In genomic region chr5:122108104-122108503, GRCm38 (mm10) we compare ENCODE assay signal across 27 mouse cellular contexts. TPM values are rescaled to one million over a fixed set of nuclear protein-coding genes. Genes with fewer than 3 reads are reported as not detected.
DNase-seq lines count a peak whose midpoint lies in the region; ATAC-seq and TF ChIP-seq lines count a peak whose summit lies in the region.
"Had no signal": no experiment of that assay in that cellular context is flagged by ENCODE, and none has a peak within 500 bp of the region (broad histone marks: within the 10 kb centered on the region; RNA-seq: fewer than 3 reads in every experiment).

No protein-coding gene starts in this region.

- H3K79me2 ChIP-seq in macrophage (ENCODE audit: inconsistent target) = no peaks in the 10 kb centered on the region

- H3K36me3 ChIP-seq in heart, embryonic 10.5 days = peaks cover 45% of the 10 kb centered on the region
- peaks cover 16% of the 10 kb centered on the region for H3K36me3 ChIP-seq in heart, embryonic 16.5 days (ENCODE audit: control insufficient read depth, insufficient read depth)
- no peaks in the 10 kb centered on the region for H3K36me3 ChIP-seq in macrophage (ENCODE audit: inconsistent target)
- H3K36me3 ChIP-seq: embryonic facial prominence, embryonic 15.5 days; forebrain, embryonic 10.5 days; forebrain, embryonic 15.5 days; hindbrain, embryonic 10.5 days; intestine, embryonic 15.5 days had no signal

- H3K9ac ChIP-seq in heart, embryonic 16.5 days (ENCODE audit: low read length) = peak overlapping the region; percentile 81; the same call in 1 of the 2 replicates
- H3K9ac ChIP-seq: embryonic facial prominence, embryonic 15.5 days; forebrain, embryonic 15.5 days; hindbrain, embryonic 14.5 days; intestine, embryonic 15.5 days had no signal

- peaks cover 47% of the 10 kb centered on the region for H3K4me1 ChIP-seq in heart, embryonic 10.5 days
- no peaks in the 10 kb centered on the region for H3K4me1 ChIP-seq in heart, embryonic 16.5 days (ENCODE audit: control insufficient read depth, insufficient read depth, low read length)
- H3K4me1 ChIP-seq: intestine, embryonic 15.5 days had no signal

- no peak overlapping the region for H3K4me3 ChIP-seq in gastrocnemius, adult 2 months
- H3K4me3 ChIP-seq in heart, embryonic 10.5 days = no peak overlapping the region; the same call in 1 of the 2 replicates
- peak overlapping the region; percentile 73 for H3K4me3 ChIP-seq in heart, embryonic 16.5 days (ENCODE audit: low read length)
- H3K4me3 ChIP-seq in macrophage (ENCODE audit: inconsistent target) = no peak overlapping the region
- H3K4me3 ChIP-seq: embryonic facial prominence, embryonic 15.5 days; erythroblast, embryonic 14.5 days; forebrain, embryonic 10.5 days; forebrain, embryonic 15.5 days; hindbrain, embryonic 10.5 days; intestine, embryonic 15.5 days had no signal

- no peak for ATAC-seq in heart, embryonic 16.5 days (replicated peaks; ENCODE audit: extremely low read depth, insufficient read depth, low FRiP score)
- no peak for ATAC-seq in granulocyte monocyte progenitor cell, adult 5-6 weeks (replicated peaks; ENCODE audit: poor library complexity, severe bottlenecking)
- ATAC-seq: activated CD4-positive, CD25-positive, alpha-beta regulatory T cell, adult 4 months; forebrain, embryonic 15.5 days; intestine, embryonic 15.5 days; Patski had no signal

- TF ChIP-seq CTCF in gastrocnemius, adult 2 months (IDR thresholded peaks at IDR 0.05) = no peak

- DNase-seq in gastrocnemius, adult 2 months = peak; percentile 21
- no peak for DNase-seq in gastrocnemius, postnatal 25 days
- DNase-seq in heart, embryonic 10.5 days (ENCODE audit: low spot score) = no peak
- no peak for DNase-seq in heart, adult 8-10 months (ENCODE audit: low spot score)
- no peak for DNase-seq in Muller cell, postnatal 12 days (ENCODE audit: inconsistent ontology term)
- DNase-seq: adrenal gland, postnatal 36 days; cerebellum, adult 2 months; cerebellum, postnatal 10 days; gastrocnemius, postnatal 36 days; kidney, adult 18-20 months; kidney, postnatal 10 days had no signal

- no peaks in the 10 kb centered on the region for H3K9me3 ChIP-seq in heart, embryonic 10.5 days
- no peaks in the 10 kb centered on the region for H3K9me3 ChIP-seq in heart, embryonic 16.5 days (replicated peaks; ENCODE audit: control insufficient read depth, low read length)
- H3K9me3 ChIP-seq: embryonic facial prominence, embryonic 15.5 days; forebrain, embryonic 10.5 days; forebrain, embryonic 15.5 days; hindbrain, embryonic 10.5 days; intestine, embryonic 15.5 days had no signal

- no peaks in the 10 kb centered on the region; the same call in 1 of the 2 replicates for H3K27me3 ChIP-seq in heart, embryonic 10.5 days (ENCODE audit: insufficient read depth, poor library complexity, severe bottlenecking)
- no peaks in the 10 kb centered on the region for H3K27me3 ChIP-seq in heart, embryonic 16.5 days (ENCODE audit: control insufficient read depth, insufficient read depth, low read length)
- H3K27me3 ChIP-seq: embryonic facial prominence, embryonic 15.5 days; forebrain, embryonic 15.5 days; intestine, embryonic 15.5 days had no signal

- H3K4me2 ChIP-seq in heart, embryonic 16.5 days (ENCODE audit: low read depth, low read length) = peak overlapping the region; percentile 77
- H3K4me2 ChIP-seq: embryonic facial prominence, embryonic 15.5 days; forebrain, embryonic 15.5 days; hindbrain, embryonic 14.5 days; intestine, embryonic 15.5 days had no signal

- no peak overlapping the region for H3K27ac ChIP-seq in gastrocnemius, adult 2 months
- H3K27ac ChIP-seq in heart, embryonic 10.5 days = 0 out of 2 replicates have a peak overlapping the region, but pooled peaks have one; percentile 89
- H3K27ac ChIP-seq in heart, embryonic 16.5 days (ENCODE audit: low read length) = peak overlapping the region; percentile 98
- H3K27ac ChIP-seq in macrophage = peak overlapping the region; percentile 5; the same call in 1 of the 2 replicates
- H3K27ac ChIP-seq: embryonic facial prominence, embryonic 15.5 days; forebrain, embryonic 10.5 days; forebrain, embryonic 15.5 days; hindbrain, embryonic 10.5 days; hindbrain, embryonic 14.5 days; intestine, embryonic 15.5 days had no signal

- 43% methylated on average over 6 of the region's 6 CpGs for WGBS in heart, embryonic 10.5 days
- 43% methylated on average over 6 of the region's 6 CpGs for WGBS in heart, embryonic 16.5 days
- WGBS in macrophage (ENCODE audit: missing documents) = 65% methylated on average over 6 of the region's 6 CpGs

- intact Hi-C loops in gastrocnemius, adult 2 months (cut with DNase I) = no loop called here

RNA-seq across cellular contexts. Expression of gene Myl2, which starts 7.4 kb away (rescaled TPM):
- total RNA-seq in gastrocnemius, adult 2 months (2021) = 1,000 to 10,000 TPM in 1 of 2 experiments, 100 to 1,000 TPM in 1; 776 to 2,566 TPM
- total RNA-seq in gastrocnemius, postnatal 25 days (2021) = 1,000 to 10,000 TPM in 1 of 2 experiments, 100 to 1,000 TPM in 1; 354 to 1,320 TPM
- 3,021 and 6,084 TPM in 2 replicates for polyA plus RNA-seq in heart, embryonic 10.5 days (2016; fragmentation: Nextera tagmentation; extraction: Ambion mirVana)
- over 10,000 TPM; 21,987 to 25,864 (median 23,706) TPM for total RNA-seq in heart, adult 8-10 months (2022)
- 7,978 and 9,755 TPM in 2 replicates for polyA plus RNA-seq in heart, embryonic 16.5 days (2015; fragmentation: Nextera tagmentation; extraction: Ambion mirVana)
- total RNA-seq in macrophage (2018; cell fraction: chromatin; rRNA removed) = not detected
- total RNA-seq in macrophage (2018; cell fraction: cytosol; rRNA removed) = under 1 TPM in 5 of 26 experiments, not detected in 21; 0.33 to 0.69 (median 0.54) TPM
- total RNA-seq in macrophage (2018; cell fraction: nucleus; rRNA removed) = not detected
- polyA plus RNA-seq in macrophage (2018) = 1.5 TPM in 1 of 3 replicates, not detected in the others
- total RNA-seq in granulocyte monocyte progenitor cell, adult 5-6 weeks (2014; fragmentation: Nextera tagmentation) = not detected in 2 replicates
- total RNA-seq in granulocyte monocyte progenitor cell, adult 5-6 weeks (2017) = not detected in 2 replicates
- total RNA-seq: adrenal gland, adult 18-20 months had no signal
- polyA plus RNA-seq: activated CD4-positive, CD25-positive, alpha-beta regulatory T cell, adult 4 months; C2C12; erythroblast, embryonic 14.5 days; forebrain, embryonic 10.5 days; Patski had no signal

RNA-seq across cellular contexts. Expression of gene Ccdc63, which starts 32.5 kb away (rescaled TPM):
- not detected for total RNA-seq in gastrocnemius, adult 2 months (2021)
- not detected for total RNA-seq in gastrocnemius, postnatal 25 days (2021)
- 0.20 and 0.39 TPM in 2 replicates for polyA plus RNA-seq in heart, embryonic 10.5 days (2016; fragmentation: Nextera tagmentation; extraction: Ambion mirVana)
- under 1 TPM in 1 of 4 experiments, not detected in 3; 0.37 TPM for total RNA-seq in heart, adult 8-10 months (2022)
- 0.12 and 0.56 TPM in 2 replicates for polyA plus RNA-seq in heart, embryonic 16.5 days (2015; fragmentation: Nextera tagmentation; extraction: Ambion mirVana)
- 1 to 10 TPM in 25 of 26 experiments, under 1 TPM in 1; 0.77 to 8.8 (median 4.1) TPM for total RNA-seq in macrophage (2018; cell fraction: chromatin; rRNA removed)
- total RNA-seq in macrophage (2018; cell fraction: cytosol; rRNA removed) = 1 to 10 TPM in 1 of 26 experiments, under 1 TPM in 24, not detected in 1; 0.12 to 1.1 (median 0.41) TPM
- 1 to 10 TPM in 21 of 26 experiments, under 1 TPM in 5; 0.22 to 6.2 (median 1.6) TPM for total RNA-seq in macrophage (2018; cell fraction: nucleus; rRNA removed)
- polyA plus RNA-seq in macrophage (2018) = 0.25 to 1.1 TPM (median 0.70 TPM) in 3 replicates
- total RNA-seq in granulocyte monocyte progenitor cell, adult 5-6 weeks (2014; fragmentation: Nextera tagmentation) = 1.1 and 2.0 TPM in 2 replicates
- 0.60 TPM in 1 of 2 replicates, not detected in the other for total RNA-seq in granulocyte monocyte progenitor cell, adult 5-6 weeks (2017)
- total RNA-seq: adrenal gland, postnatal 36 days; gastrocnemius, adult 18-20 months; gastrocnemius, postnatal 36 days had no signal
- polyA plus RNA-seq: C2C12; embryonic facial prominence, embryonic 11.5 days; erythroblast, embryonic 14.5 days; forebrain, embryonic 10.5 days; forebrain, embryonic 15.5 days; hindbrain, embryonic 10.5 days; intestine, embryonic 15.5 days; Patski had no signal

RNA-seq across cellular contexts. Expression of gene Ppp1cc, which starts 50.0 kb away (rescaled TPM):
- total RNA-seq in gastrocnemius, adult 2 months (2021) = 100 to 1,000 TPM; 154 to 155 TPM
- 100 to 1,000 TPM; 111 to 125 TPM for total RNA-seq in gastrocnemius, postnatal 25 days (2021)
- 243 and 295 TPM in 2 replicates for polyA plus RNA-seq in heart, embryonic 10.5 days (2016; fragmentation: Nextera tagmentation; extraction: Ambion mirVana)
- 100 to 1,000 TPM in 3 of 4 experiments, 10 to 100 TPM in 1; 98.9 to 113 (median 108) TPM for total RNA-seq in heart, adult 8-10 months (2022)
- 237 and 248 TPM in 2 replicates for polyA plus RNA-seq in heart, embryonic 16.5 days (2015; fragmentation: Nextera tagmentation; extraction: Ambion mirVana)
- 100 to 1,000 TPM in 18 of 26 experiments, 10 to 100 TPM in 8; 71.5 to 258 (median 130) TPM for total RNA-seq in macrophage (2018; cell fraction: chromatin; rRNA removed)
- 100 to 1,000 TPM; 137 to 308 (median 183) TPM for total RNA-seq in macrophage (2018; cell fraction: cytosol; rRNA removed)
- total RNA-seq in macrophage (2018; cell fraction: nucleus; rRNA removed) = 100 to 1,000 TPM in 21 of 26 experiments, 10 to 100 TPM in 5; 68.9 to 254 (median 125) TPM
- polyA plus RNA-seq in macrophage (2018) = 236 to 261 TPM (median 239 TPM) in 3 replicates
- 284 and 366 TPM in 2 replicates for total RNA-seq in granulocyte monocyte progenitor cell, adult 5-6 weeks (2014; fragmentation: Nextera tagmentation)
- total RNA-seq in granulocyte monocyte progenitor cell, adult 5-6 weeks (2017) = 247 and 254 TPM in 2 replicates

RNA-seq across cellular contexts. Expression of gene Cux2, which starts 58.2 kb away (rescaled TPM):
- 1 to 10 TPM; 3.9 to 6.0 TPM for total RNA-seq in gastrocnemius, adult 2 months (2021)
- 1 to 10 TPM; 1.8 to 6.9 TPM for total RNA-seq in gastrocnemius, postnatal 25 days (2021)
- 6.6 and 8.0 TPM in 2 replicates for polyA plus RNA-seq in heart, embryonic 10.5 days (2016; fragmentation: Nextera tagmentation; extraction: Ambion mirVana)
- 10 to 100 TPM; 16.1 to 21.3 (median 20.0) TPM for total RNA-seq in heart, adult 8-10 months (2022)
- 3.0 and 3.7 TPM in 2 replicates for polyA plus RNA-seq in heart, embryonic 16.5 days (2015; fragmentation: Nextera tagmentation; extraction: Ambion mirVana)
- not detected for total RNA-seq in macrophage (2018; cell fraction: chromatin; rRNA removed)
- not detected for total RNA-seq in macrophage (2018; cell fraction: cytosol; rRNA removed)
- total RNA-seq in macrophage (2018; cell fraction: nucleus; rRNA removed) = not detected
- not detected in 3 replicates for polyA plus RNA-seq in macrophage (2018)
- 3.3 TPM in 1 of 2 replicates, not detected in the other for total RNA-seq in granulocyte monocyte progenitor cell, adult 5-6 weeks (2014; fragmentation: Nextera tagmentation)
- 1.9 TPM in 1 of 2 replicates, not detected in the other for total RNA-seq in granulocyte monocyte progenitor cell, adult 5-6 weeks (2017)

Comparison
In these comparisons a context has a peak if more than half of its experiments do, and no peak if none do; other contexts are left out.
1. RNA of gene Myl2, which starts 7.4 kb away (total RNA-seq): 21,987 to 25,864 TPM in heart, adult 8-10 months, 776 to 2,566 TPM in gastrocnemius, adult 2 months and 354 to 1,320 TPM in gastrocnemius, postnatal 25 days; not detected in granulocyte monocyte progenitor cell, adult 5-6 weeks; every median in the first group is over 100 times any median in the second.